ENCODE assay signal across 9 mouse cellular contexts in genomic region chr19:56255506-56255905, GRCm38 (mm10). TPM values are rescaled to one million over a fixed set of nuclear protein-coding genes. Genes with fewer than 3 reads are reported as not detected.
A peak's percentile ranks its signal among the peaks of the same experiment; 100 is the strongest.
DNase-seq lines count a peak whose midpoint lies in the region; ATAC-seq and TF ChIP-seq lines count a peak whose summit lies in the region.
"Had no signal": no experiment of that assay in that cellular context is flagged by ENCODE, and none has a peak within 500 bp of the region (broad histone marks: within the 10 kb centered on the region; RNA-seq: fewer than 3 reads in every experiment).

No protein-coding gene starts in this region.

- TF ChIP-seq POLR2A in liver, adult 2 months (IDR thresholded peaks at IDR 0.05; ENCODE audit: extremely low read depth, insufficient read depth, low read length), result no peak

- DNase-seq in forebrain, embryonic 14.5 days (ENCODE audit: low spot score), result peak; percentile 83
- DNase-seq in liver, adult 2 months (ENCODE audit: extremely low read depth, low read depth, low spot score), result peak; percentile 42
- no peak for DNase-seq in liver
- DNase-seq in Patski (ENCODE audit: low read depth, low spot score), result peak; percentile 4
- peak; percentile 54 for DNase-seq in kidney, postnatal 14 days
- DNase-seq in telencephalon, adult 2 months (ENCODE audit: low read depth, low spot score), result peak; percentile 19
- no peak for DNase-seq in adrenal gland, postnatal 4 days (ENCODE audit: low spot score in 2 of 2)

- no peaks in the 10 kb centered on the region for H3K27me3 ChIP-seq in forebrain, embryonic 14.5 days (replicated peaks; ENCODE audit: control insufficient read depth, insufficient read depth, low read length)
- 0 out of 2 replicates have a peak, but pooled peaks cover 4% of the 10 kb centered on the region for H3K27me3 ChIP-seq in forebrain, embryonic 16.5 days (replicated peaks; ENCODE audit: control insufficient read depth, insufficient read depth, low read length)
- no peaks in the 10 kb centered on the region for H3K27me3 ChIP-seq in liver, adult 2 months (ENCODE audit: control insufficient read depth, insufficient read depth, low read length)
- H3K27me3 ChIP-seq in Patski, result peaks cover 28% of the 10 kb centered on the region

- no peaks in the 10 kb centered on the region for H3K79me2 ChIP-seq in liver, adult 2 months (ENCODE audit: control insufficient read depth, insufficient read depth, low read length)

- H3K27ac ChIP-seq in forebrain, embryonic 14.5 days (ENCODE audit: low read depth, low read length), result no peak overlapping the region
- no peak overlapping the region for H3K27ac ChIP-seq in forebrain, embryonic 16.5 days (ENCODE audit: low read length)
- H3K27ac ChIP-seq in liver, adult 2 months (replicated peaks; ENCODE audit: insufficient read depth, low read depth, low read length), result no peak overlapping the region
- H3K27ac ChIP-seq: neural tube, embryonic 13.5 days had no signal

- 17% methylated on average over 3 of the region's 3 CpGs for WGBS in forebrain, embryonic 14.5 days
- 16% methylated on average over 3 of the region's 3 CpGs for WGBS in forebrain, embryonic 16.5 days
- 41% methylated on average over 3 of the region's 3 CpGs for WGBS in liver, adult 2 months

- H3K4me2 ChIP-seq in forebrain, embryonic 14.5 days (ENCODE audit: low read length), result no peak overlapping the region
- no peak overlapping the region for H3K4me2 ChIP-seq in forebrain, embryonic 16.5 days (ENCODE audit: low read length)
- H3K4me2 ChIP-seq: neural tube, embryonic 13.5 days had no signal

- H3K4me1 ChIP-seq in forebrain, embryonic 14.5 days (ENCODE audit: control insufficient read depth, insufficient read depth, low read length), result no peaks in the 10 kb centered on the region
- no peaks in the 10 kb centered on the region for H3K4me1 ChIP-seq in forebrain, embryonic 16.5 days (replicated peaks; ENCODE audit: control insufficient read depth, insufficient read depth, low read length)
- H3K4me1 ChIP-seq in liver, adult 2 months (ENCODE audit: control insufficient read depth, insufficient read depth, low read length), result no peaks in the 10 kb centered on the region

- H3K9me3 ChIP-seq in forebrain, embryonic 14.5 days (replicated peaks; ENCODE audit: control insufficient read depth, low read length), result no peaks in the 10 kb centered on the region
- H3K9me3 ChIP-seq in forebrain, embryonic 16.5 days (ENCODE audit: control insufficient read depth, low read length), result no peaks in the 10 kb centered on the region
- H3K9me3 ChIP-seq: neural tube, embryonic 13.5 days had no signal

- H3K4me3 ChIP-seq in forebrain, embryonic 14.5 days (ENCODE audit: low read depth, low read length), result no peak overlapping the region
- no peak overlapping the region for H3K4me3 ChIP-seq in forebrain, embryonic 16.5 days (replicated peaks; ENCODE audit: low read length)
- H3K4me3 ChIP-seq in liver, adult 2 months (ENCODE audit: insufficient read depth, low read depth, low read length), result no peak overlapping the region
- H3K4me3 ChIP-seq: neural tube, embryonic 13.5 days had no signal

- 0 out of 2 replicates have a peak, but pooled peaks have one; percentile 20 for ATAC-seq in forebrain, embryonic 14.5 days
- no peak for ATAC-seq in forebrain, embryonic 16.5 days
- no peak for ATAC-seq in Patski

- in situ Hi-C loops in Patski (cut with MboI; ENCODE audit: low pct_unique_long_range_greater_than_20kb), result no loop called here

- POLR2A ChIA-PET in Patski (lab: Charles Lee), result no interaction called here

- CTCF ChIA-PET in Patski (lab: Charles Lee), result interaction anchor here (0.7 to 2.3 kb wide), 11 partner anchors 9 to 90 kb away, joined by 3 to 10 read pairs (median 3); no protein-coding TSS in a partner anchor

- no peaks in the 10 kb centered on the region for H3K36me3 ChIP-seq in forebrain, embryonic 14.5 days (ENCODE audit: control insufficient read depth, insufficient read depth, low read length)
- H3K36me3 ChIP-seq in forebrain, embryonic 16.5 days (ENCODE audit: control insufficient read depth, insufficient read depth), result no peaks in the 10 kb centered on the region
- no peaks in the 10 kb centered on the region for H3K36me3 ChIP-seq in liver, adult 2 months (ENCODE audit: control insufficient read depth, insufficient read depth, low read length)
- H3K36me3 ChIP-seq: neural tube, embryonic 13.5 days had no signal

- peak; percentile 49 for TF ChIP-seq CTCF in liver, adult 2 months (IDR thresholded peaks at IDR 0.05; ENCODE audit: low read depth, low read length)
- peak; percentile 86 for TF ChIP-seq CTCF in Patski (IDR thresholded peaks at IDR 0.05)

- no peak overlapping the region for H3K9ac ChIP-seq in forebrain, embryonic 14.5 days (ENCODE audit: low read length)
- H3K9ac ChIP-seq in forebrain, embryonic 16.5 days (replicated peaks; ENCODE audit: low read depth, low read length), result no peak overlapping the region
- H3K9ac ChIP-seq in liver, adult 2 months (ENCODE audit: low read depth, low read length), result no peak overlapping the region
- H3K9ac ChIP-seq: neural tube, embryonic 13.5 days had no signal

RNA-seq across cellular contexts. Expression of gene Habp2, which starts 31.4 kb away (rescaled TPM):
- 0.06 and 0.16 TPM in 2 replicates for polyA plus RNA-seq in forebrain, embryonic 14.5 days (2014; fragmentation: Nextera tagmentation; extraction: Ambion mirVana)
- polyA plus RNA-seq in forebrain, embryonic 16.5 days (2015; fragmentation: Nextera tagmentation; extraction: Ambion mirVana), result 0.20 TPM in 1 of 2 replicates, not detected in the other
- total RNA-seq in liver, adult 2 months (2014; rRNA removed), result 172 and 213 TPM in 2 replicates
- 354 and 371 TPM in 2 replicates for polyA plus RNA-seq in liver, adult 2 months (2012; rRNA removed)
- polyA plus RNA-seq in Patski (2021), result 5.8 TPM
- total RNA-seq in adrenal gland, postnatal 4 days (2021), result 1 to 10 TPM; 5.4 to 9.1 TPM

Comparison
In these comparisons a context has a peak if more than half of its experiments do, and no peak if none do; other contexts are left out.
1. DNase-seq: peak in forebrain, embryonic 14.5 days (single experiment), liver, adult 2 months (single experiment), Patski (single experiment), kidney, postnatal 14 days (single experiment) and telencephalon, adult 2 months (single experiment); none in liver (single experiment) and adrenal gland, postnatal 4 days (0 of 2).
2. RNA of gene Habp2, which starts 31.4 kb away (polyA plus RNA-seq): 354 to 371 TPM in liver, adult 2 months; 5.8 TPM in Patski (single experiment), 0.20 TPM in forebrain, embryonic 16.5 days and 0.06 to 0.16 TPM in forebrain, embryonic 14.5 days; every median in the first group is over 10 times any median in the second.